Mouse (Mus musculus) testis, adult 2 months (tissue): ENCODE data around the gene Phrf1.

Source experiments
- CTCF ChIP-seq: fragments of 200-500 bp; IDR thresholded peaks from 2 replicates; pipeline ENCODE4 v1.5.1; 2012; ENCODE audit warnings: low read depth, mild to moderate bottlenecking, inconsistent platforms, low read length, moderate library complexity; ENCODE audit not compliant: control insufficient read depth, insufficient read depth, insufficient replicate concordance
- POLR2A ChIP-seq: fragments of 200-500 bp; IDR thresholded peaks from 2 replicates; pipeline ENCODE4 v1.6.1; 2012; ENCODE audit warnings: low read depth, mild to moderate bottlenecking, inconsistent platforms, low read length, moderate library complexity; ENCODE audit not compliant: control insufficient read depth

- TF ChIP-seq CTCF, result no peak
- TF ChIP-seq POLR2A, result no peak
Observed at GRCm38 (mm10) chr7:141264041-141264700, 35.6 kb downstream of the Phrf1 start.
